Mouse (Mus musculus) lung, postnatal 10 days (tissue): ENCODE measurements around the gene Gm17720.

Experiments used
- DNase-seq: peaks from one replicate; pipeline ENCODE4 v3.0.0; 2021

The Gm17720 gene

DNA sequence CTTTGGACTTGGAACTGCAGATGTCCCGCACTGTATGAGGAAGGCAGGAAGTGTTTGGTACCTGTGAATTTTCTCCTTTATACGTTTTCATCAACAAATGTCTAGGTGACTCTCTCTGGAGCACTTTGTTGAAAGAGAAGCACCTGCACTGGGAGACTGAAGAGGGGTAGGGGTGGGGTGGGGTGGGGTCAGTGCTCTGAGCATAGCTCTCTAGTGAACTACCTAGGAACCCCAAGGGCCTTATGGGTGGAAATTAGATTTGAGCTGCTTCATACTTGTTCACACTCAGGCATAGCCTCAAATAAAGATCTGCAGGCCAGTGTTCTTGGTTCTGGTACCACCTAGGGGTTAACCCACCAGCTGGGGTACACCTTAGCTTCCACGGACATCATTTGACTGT is at the start of gene Gm17720:
TSS of gene Gm17720 (minus strand) at position 101 of the 400 bp plus-strand sequence.
- DNase-seq, result no peak

DNA sequence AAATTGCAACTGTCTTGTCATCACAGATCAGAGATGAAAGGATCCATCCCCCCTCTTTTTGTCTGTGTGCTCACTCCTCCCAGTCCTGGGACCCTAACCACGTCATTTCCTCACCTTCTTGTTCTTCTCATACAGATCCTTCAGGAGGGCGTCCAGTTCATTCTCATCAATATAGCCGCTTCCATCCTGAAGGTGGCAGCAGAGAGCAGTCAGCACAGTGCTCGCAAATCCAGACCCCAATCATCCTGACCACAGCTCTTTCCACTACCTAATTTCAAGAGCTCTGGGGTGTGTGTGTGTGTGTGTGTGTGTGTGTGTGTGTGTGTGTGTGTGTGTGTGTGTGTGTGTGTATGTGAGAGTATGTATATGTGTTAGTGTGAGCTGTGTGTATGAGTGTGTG is 43.0 kb upstream of the Gm17720 start:
- DNase-seq, result peak; percentile 59

DNA sequence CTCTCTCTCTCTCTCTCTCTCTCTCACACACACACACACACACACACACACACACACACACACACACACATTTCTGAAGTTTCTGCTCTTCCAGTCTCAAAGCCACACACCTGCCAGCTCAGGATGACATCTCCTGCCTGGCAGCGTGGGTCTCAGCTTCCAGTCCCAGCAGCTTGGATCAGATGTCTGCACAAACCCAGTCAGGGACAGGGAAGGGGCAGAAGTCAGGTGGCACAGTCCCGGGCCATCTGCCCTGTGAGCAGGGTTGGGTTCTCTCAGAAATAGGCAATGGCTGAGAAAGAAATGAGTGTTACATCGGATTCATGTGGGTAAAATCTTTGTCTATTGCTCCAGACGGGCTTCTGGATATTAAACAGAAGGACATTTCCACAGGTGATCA is 38.2 kb upstream of the Gm17720 start:
- no peak for DNase-seq

DNA sequence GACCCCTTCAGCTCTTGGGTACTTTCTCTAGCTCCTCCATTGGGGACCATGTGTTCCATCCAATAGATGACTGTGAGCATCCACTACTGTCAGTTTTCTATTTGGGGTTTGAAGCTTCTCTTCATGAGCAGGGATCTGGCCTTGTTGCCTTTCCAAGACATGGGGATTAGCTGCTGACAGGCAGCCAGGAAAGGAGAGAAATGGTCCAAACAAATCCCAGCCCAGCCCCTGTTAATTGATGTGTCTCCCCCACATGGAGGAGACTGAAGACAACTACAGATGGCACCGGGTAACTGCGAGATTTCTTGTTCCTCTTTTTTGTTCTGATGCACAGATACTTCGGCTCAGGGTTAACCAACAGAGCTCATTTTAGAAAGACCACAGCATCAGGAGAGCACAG is 37.6 kb upstream of the Gm17720 start:
- DNase-seq, result no peak

DNA sequence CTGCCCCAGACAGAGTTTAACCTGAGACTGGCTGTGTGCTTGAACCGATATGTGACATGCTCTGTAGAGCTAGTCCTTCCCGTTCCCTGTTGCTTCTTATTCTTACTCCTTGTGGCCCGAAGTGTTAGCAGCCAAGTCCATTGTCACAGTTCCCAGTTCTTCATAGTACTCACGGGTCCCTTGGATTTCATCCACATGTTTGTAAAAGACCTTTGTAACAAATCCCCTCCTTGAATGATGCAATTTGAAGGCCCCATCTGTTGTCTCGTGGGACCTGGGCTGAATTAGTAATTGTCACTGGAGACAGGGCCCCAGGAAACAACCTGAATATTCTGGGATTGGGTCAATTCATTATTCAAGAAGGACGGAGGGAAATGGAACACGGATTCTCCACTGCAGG is 33.0 kb upstream of the Gm17720 start:
- no peak for DNase-seq

DNA sequence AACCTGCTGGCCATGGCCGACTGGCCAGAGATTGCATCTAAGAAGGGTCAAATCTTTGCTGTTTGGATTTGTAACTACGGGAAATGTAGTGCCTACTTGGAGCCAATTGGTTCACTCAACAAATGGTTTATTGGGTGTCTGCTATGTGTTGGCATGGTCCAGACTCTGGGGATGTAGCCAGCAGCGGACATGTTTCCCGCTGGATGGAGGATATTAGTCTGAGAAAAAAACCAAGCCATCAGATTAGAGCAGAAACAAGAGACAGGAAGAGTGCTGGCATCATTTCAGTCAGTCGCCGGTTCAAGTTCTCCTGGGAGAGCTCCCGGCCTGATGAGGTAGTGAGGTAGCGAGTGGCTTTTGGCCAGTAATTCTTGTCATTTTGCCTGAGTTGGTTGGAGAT is 31.7 kb upstream of the Gm17720 start:
- DNase-seq, result no peak

DNA sequence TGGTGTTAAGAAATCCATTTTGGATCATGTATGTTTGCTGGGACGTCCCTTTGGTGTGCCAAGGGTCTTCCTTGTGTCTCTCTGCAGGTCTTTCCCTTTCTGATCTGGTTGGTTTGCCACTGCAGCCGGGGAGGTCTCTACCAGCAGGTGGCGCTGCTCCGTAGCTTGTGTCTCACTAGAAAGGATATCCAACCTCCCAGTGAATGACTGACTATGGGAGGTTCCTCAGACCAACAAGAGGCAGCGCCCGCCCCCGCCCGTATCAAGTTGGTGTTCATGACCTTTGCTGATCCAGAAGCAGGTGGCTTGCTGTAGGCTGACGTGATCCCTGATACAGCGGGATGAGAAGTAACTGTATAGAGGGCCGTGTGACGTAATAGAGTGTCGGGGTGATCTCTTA is 28.0 kb upstream of the Gm17720 start:
- DNase-seq, result peak; percentile 77

DNA sequence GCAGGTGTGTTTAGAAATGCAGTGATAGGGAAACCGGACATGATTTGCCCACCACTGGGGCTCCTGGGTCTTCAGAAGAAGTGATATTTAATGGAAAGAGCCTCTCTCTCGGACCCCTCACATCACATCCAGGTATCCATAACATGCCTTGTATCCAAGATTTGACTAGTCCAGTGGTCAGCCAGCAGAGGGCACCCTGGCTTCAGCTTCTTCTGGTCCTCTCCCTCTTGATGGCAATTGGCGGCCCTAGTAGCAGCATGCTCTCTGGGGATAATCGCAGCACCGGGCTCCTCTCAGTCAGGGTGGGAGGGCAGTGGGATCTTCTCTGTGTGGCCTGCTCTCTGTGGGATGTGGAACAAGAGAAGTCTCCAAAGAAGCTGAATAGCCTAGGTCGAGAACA is 17.2 kb upstream of the Gm17720 start:
- peak; percentile 14 for DNase-seq

DNA sequence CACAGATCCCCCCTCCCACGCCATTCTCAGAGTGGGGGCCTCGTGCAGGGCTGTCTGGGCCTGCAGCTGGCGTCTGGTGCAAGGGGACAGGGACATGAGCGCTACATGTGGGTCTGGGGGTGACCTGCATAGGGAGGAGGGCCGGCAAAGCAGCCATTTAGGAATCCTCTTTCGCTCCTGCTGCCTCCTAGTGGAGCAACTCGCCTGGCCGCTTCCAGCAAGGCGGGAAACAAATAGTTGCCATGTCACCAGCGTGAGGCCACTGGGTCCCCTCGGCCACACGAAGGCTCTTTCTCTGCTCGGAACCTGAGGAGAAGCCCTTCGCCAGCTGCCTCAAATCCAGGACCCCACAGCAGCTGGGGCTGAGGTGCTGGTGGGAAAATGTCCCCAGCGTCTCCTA is 877 bp downstream of the Gm17720 start:
- no peak for DNase-seq

DNA sequence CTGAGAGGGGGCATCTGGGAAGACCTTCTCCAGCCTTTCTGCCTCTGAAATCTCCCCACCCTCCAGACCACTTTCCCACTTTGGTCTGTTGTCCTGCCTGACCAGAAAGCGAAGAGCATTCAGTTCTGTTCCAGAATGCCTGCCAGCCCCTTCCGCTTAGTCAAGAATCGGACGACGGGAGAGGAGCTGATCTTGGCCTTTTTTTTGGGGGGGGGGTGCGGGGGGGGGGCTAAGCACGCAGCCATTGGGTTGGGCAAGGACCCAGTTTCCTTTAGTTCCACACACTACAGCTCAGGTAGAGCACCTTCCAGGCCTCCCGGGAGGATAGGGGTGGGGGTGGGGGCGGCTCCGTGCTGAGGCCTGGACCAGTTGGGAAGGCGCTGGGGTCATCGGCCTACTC is 1.6 kb downstream of the Gm17720 start, which contains the start of gene Gm21964:
TSS of gene Gm21964 (plus strand) at position 301 of the 400 bp plus-strand sequence.
- DNase-seq, result no peak

DNA sequence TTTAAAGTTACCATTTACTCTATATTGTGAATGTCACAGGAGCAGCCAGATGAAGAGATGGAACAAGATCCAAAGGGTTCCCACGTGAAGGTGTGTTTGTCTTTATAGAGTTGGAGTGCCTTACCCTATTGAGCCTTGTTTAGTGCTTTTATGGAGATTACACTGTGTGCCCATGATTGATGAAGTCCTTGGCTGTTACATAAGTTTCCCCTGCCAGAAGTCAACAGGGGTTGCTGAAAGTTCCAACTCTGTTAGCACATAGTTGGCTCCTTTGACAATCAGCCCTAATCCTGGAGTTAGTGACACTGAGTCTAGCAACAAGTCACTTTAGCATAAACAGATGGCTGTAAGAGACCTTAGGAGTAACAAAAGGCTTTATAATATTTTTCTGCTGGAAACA is 10.7 kb downstream of the Gm17720 start:
- DNase-seq, result peak; percentile 64

DNA sequence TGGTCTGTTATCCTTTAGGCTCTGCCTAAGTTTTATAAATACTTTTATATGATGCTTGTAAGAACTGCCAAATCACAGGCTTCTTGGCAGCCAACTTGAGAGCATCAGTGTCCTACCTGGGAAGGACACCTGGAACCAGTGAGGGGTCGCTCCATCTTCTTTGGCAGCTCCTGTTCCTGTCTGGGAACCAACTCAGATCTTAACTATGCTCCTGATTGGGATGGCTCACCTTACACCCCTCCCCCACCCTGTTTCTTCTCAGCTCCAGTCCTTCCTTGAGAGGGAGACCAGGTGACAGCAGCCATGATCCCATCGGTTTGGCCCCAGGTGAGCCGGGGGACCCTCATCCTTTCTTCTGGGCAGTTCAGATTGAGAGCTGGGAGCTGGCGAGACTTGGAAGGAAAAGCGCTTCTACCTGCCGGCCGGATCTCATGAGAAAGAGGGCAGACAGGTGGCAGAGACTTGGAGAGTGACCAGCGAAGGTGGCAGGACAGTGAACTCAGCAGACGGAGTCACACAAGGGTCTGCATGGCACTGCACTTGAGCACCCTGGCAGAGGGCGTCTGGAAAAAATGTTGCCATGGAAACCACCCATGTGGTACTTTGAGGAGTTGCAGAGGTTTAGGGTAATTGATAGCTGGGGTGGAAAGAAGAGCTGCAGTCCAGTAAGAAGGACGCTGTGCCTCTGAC is 20.0 kb downstream of the Gm17720 start:
- DNase-seq, result no peak

DNA sequence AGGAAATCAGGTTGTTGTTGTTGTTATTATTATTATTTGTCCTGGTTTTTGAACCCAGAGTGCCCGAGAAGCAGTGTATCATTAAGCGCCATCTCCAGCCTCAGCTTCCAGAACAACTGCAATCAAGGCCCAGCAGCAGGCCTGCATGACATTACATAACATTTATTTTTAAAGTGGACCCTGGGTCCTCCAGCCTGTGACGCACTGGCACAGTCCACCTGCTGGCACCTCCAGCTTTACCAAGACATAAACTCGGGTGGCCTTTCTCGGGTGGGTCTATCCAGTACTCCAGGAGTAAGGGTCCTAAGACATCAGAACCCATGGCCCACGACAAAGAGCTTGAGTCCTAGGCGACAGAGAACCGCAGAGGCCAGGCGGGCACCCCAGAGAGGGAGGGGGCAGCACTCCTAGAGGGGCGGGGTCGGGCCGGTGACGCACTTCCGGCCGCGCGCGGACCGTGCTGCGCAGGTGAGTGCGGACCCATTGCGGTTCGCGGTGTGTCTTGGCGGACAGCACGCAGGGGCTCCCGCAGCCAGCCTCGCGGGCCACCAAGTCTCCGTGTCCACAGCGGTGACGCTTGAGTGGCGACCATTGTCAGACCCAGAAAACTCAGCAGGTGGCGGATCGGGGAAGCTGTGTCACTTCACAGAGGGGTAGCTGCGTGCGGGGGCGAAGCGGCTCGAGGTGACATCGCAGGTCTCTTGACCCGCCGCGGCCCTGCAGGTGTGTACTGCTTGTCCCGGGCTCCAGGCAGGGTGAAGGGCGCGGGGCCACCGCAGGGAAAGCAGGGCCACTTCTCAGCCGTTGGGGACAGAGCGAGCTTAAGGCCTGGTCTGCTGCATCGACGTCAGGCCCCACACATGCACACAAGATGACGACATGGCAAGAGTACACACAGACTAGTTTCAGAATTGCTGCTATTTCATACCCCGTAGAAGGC is 23.0 kb downstream of the Gm17720 start, which contains the start of gene Zfp612:
TSS of gene Zfp612 (plus strand) at position 465 of the 940 bp plus-strand sequence.
- DNase-seq, result peak; percentile 59

DNA sequence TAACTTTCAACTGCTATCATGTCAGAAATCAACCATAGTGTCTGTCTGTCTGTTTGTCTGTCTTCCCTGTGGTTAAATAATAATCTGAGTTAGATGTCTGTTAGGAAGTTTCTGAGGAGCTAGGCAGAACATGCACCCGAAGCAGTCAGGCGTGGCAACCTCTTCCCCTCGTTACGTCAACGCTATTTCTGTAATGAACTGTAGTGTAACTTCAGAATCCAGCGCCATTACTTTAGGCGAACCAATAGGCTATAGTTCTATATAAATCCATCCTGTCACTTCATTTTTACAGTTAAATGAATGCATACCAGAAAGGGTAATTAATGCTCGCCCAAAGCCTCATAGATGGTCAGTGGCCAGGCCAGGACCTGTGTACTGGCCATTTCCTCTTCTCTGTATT is 28.1 kb downstream of the Gm17720 start:
- no peak for DNase-seq

DNA sequence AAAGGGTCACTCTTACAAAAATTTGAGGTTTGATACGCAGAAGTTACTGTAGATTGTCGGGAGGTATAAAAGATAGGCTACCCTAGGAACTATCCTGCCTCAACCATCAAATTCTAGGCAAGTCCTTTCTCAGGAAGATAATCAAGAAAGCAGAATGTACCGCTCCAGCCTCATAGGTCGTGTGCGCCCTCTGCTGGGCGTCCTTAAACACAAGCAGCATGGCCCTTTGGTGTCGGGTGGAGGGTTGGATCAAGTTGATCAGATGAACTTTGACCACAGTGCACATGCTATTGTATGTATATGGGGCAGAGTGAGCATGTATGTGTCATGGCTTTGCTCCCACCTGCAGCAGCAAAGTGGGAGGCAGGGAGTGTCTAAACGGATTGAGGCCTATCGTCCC is 31.0 kb downstream of the Gm17720 start:
- DNase-seq, result peak; percentile 67

DNA sequence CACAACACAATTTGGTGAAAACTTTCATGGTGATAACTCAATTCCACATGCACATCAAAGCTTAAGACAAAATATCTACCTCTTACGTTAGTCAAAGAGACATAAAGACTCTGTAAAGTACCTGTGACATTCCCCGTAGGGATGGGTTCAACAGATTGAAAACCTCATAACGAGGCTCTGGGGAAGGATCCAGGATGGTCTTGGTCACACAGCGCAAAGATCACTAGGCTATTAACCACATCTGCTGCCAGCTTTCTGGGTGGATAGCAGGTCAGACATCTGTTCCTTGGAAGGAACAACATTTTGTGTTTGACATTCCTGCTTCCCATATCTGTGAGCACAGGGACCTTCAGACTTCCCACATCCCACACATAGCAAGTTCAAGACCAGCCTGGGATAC is 32.8 kb downstream of the Gm17720 start:
- DNase-seq, result no peak

DNA sequence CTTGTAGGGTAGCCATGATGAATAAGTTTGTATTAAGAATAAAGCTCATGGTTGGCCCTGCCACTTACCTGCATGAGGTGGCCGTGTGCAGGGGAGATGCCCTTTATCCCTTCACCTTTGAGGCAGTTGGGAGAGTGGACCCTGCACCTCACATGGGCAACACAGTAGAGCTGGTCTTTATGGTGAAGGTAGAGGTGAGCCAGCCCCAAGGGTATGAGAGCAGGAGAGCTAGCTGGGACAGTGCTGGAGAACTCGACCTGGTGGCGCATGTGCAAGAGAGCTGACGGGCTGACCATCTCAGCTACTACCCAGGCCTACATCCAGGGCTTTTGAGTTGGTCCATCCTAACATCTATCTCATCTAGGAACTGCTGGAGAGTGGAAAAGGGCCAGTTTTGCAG is 36.9 kb downstream of the Gm17720 start:
- no peak for DNase-seq

DNA sequence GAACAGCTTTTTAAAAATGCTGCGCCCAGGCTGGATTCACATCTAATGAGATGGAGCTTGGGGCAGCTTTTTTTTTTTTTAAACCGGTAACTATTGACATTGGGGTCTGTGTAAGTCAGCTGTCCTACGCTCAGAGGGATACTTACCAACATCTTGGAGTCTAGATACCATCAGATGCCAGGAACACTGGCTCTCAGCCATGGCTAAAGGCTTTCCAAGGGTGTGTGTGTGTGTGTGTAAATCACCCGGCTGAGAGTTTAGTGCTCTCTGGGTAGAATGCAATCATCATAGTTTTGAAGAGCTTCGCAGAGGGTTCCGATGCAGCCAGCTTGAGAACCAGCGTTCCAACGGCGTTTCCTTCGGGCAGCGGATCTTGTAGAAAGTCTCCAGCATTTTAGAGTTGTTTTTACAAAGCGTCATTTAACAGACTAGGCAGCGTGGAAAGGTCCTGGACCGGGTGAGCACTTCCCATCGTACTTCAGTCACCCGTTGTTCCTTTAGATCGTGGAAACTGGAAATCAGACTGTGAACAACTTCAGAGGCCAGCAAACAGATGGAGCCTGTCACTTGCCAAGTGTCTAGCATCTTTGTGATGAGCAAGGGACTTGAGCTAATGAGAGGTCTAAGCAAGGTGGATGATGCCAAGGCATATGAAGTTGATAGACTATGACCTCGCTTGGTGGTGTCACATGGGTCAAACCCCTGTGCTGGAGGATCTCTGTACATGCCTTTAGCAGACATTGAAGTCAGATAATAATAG is 37.8 kb downstream of the Gm17720 start:
- DNase-seq, result no peak

DNA sequence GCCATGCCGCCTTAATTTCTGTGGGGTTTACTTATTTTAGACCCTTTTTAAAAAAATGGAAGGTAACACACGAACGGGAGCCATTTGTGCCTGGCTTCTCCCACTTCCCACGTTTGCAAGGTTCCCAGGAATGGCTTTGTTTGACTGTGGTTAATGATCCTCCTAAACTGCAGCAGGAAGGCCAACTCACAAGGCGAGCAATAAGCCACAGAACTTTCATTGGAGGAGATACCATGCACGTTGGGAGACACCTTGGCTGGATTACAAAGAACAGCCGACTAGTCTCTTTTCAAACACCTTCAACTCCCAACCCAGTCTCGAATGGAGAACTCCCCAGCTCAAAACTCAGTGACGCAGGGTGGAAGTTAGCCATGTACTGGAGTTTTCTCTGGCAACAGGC is 38.4 kb downstream of the Gm17720 start:
- no peak for DNase-seq

DNA sequence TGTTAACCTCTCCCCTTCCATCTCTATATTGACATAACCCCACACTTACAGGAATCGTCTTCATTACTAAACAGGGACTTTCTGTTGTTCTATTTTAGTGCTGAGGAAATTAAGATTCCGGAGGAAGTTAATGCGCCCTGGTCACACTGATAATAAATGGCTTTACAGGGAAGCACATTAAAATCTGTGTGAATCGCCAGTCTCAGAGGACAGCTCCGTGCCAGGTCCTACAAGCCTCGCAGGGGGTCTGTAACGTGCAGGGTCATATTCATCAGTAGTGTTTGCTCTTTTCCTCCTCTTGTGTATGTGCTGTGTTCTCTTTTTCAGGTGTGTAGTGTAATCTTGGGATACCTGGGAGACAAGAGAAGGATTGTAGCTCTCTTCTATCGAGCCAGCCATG is 44.3 kb downstream of the Gm17720 start:
- no peak for DNase-seq

DNA sequence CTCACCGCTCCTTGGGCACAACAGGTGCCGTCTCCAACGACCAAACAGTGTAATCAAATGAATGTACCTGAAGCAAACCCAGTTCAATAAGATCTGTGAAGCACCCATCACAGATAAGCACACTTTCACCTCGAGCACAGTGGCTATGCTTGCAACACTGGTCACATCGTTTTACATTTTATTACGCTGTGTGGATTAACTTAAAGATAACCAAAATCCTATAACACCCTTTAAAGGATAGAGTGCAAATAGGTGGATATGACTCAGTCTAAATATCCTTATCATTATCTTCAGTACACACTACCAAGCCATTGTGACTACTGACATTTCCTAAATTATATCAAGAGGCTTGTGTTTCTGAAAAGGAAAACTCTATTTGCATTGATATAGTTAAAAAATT is 51.3 kb downstream of the Gm17720 start:
- DNase-seq, result no peak

DNA sequence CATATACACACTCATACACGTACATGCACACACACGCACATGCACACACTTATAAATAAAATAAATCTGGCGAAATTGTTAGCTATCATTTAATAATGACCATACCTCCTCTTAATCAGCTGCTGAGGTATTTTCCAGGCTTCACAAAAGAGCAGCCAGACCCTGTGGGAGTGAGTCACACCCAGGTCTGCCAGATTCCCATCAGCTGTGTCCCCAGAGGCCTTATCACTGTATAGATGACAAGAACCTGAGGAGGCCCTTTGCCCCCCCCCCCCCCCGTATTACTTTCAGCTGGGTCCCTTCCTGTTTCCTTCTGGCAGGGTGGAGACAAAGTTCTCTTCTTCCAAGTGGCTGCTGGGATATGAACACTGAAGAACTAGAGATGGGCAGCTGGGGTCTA is 62.0 kb downstream of the Gm17720 start:
- DNase-seq, result no peak

DNA sequence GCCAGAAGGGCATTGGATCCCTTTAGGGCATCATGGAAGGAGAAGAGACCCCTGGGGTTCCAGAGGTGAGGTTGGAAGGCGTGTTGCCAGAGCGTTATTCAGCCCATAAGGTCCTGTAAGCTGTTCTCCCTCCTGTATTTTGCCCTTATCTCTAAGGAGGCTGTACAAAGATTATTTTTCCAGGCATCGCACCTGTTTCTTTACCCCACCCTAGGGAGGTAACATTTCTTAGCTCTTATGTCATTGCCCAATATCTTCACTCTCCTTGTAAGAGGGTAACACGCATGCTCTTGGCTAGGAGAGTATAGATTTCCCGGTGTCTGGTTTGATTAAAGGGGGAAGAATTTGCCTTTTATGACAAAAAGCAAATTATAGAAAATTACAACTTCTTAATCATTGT is 62.9 kb downstream of the Gm17720 start, which contains the start of gene Chst4:
TSS of gene Chst4 (minus strand) at position 82 of the 400 bp plus-strand sequence.
- DNase-seq, result no peak
